Mouse (Mus musculus): ENCODE measurements around the gene Rin1. TPM values are rescaled to one million over a fixed set of nuclear protein-coding genes. Genes with fewer than 3 reads are reported as not detected.

Gene Rin1
- total and polyA plus RNA-seq, 3 experiments = 0.13 to 0.89 (median 0.47) TPM

GRCm38 (mm10) chr19:5040862-5041523 is 9.3 kb upstream of the Rin1 start, which contains the start of gene Brms1 (continued):
- TF ChIP-seq ETS1 (conservative IDR thresholded peaks at IDR 0.05; ENCODE audit: low read depth, low read length) = no peak
- no peak for TF ChIP-seq UBTF (IDR thresholded peaks at IDR 0.05; ENCODE audit: low read depth, low read length)
- TF ChIP-seq ZC3H11A (IDR thresholded peaks at IDR 0.05; ENCODE audit: low read depth, low read length) = no peak
- no peak for TF ChIP-seq JUND (conservative IDR thresholded peaks at IDR 0.05; ENCODE audit: low read depth, low read length)
- TF ChIP-seq MXI1 (IDR thresholded peaks at IDR 0.05; ENCODE audit: low read depth, low read length) = peak; percentile 96
- TF ChIP-seq IRF4 (IDR thresholded peaks at IDR 0.05; ENCODE audit: low read depth, low read length) = 0 out of 2 replicates have a peak, but pooled peaks have one; percentile 22
- TF ChIP-seq ELF1 (IDR thresholded peaks at IDR 0.05; ENCODE audit: low read depth, low read length) = peak; percentile 99
- TF ChIP-seq JUN (IDR thresholded peaks at IDR 0.05; ENCODE audit: insufficient read depth, low read depth, low read length) = no peak
- TF ChIP-seq CHD1 (IDR thresholded peaks at IDR 0.05; ENCODE audit: low read depth, low read length) = no peak
- peak; percentile 67; the same call in 1 of the 2 replicates for TF ChIP-seq MAZ (IDR thresholded peaks at IDR 0.05; ENCODE audit: low read depth, low read length)
- no peak for TF ChIP-seq SMC3 (IDR thresholded peaks at IDR 0.05; ENCODE audit: low read depth, low read length)
- peak; percentile 75 for TF ChIP-seq NRF1 (IDR thresholded peaks at IDR 0.05; ENCODE audit: low read depth, low read length)
- peak; percentile 79; the same call in 1 of the 2 replicates for TF ChIP-seq KAT2A (IDR thresholded peaks at IDR 0.05; ENCODE audit: insufficient replicate concordance, low read length)
- no peak for TF ChIP-seq RAD21 (IDR thresholded peaks at IDR 0.05; ENCODE audit: low read depth, low read length)
- no peak for TF ChIP-seq MAX (IDR thresholded peaks at IDR 0.05; ENCODE audit: low read length)
- no peak for TF ChIP-seq POLR2AphosphoS2 (IDR thresholded peaks at IDR 0.05; ENCODE audit: low read depth, low read length)
- no peak for TF ChIP-seq PAX5 (IDR thresholded peaks at IDR 0.05; ENCODE audit: low read length)

DNA sequence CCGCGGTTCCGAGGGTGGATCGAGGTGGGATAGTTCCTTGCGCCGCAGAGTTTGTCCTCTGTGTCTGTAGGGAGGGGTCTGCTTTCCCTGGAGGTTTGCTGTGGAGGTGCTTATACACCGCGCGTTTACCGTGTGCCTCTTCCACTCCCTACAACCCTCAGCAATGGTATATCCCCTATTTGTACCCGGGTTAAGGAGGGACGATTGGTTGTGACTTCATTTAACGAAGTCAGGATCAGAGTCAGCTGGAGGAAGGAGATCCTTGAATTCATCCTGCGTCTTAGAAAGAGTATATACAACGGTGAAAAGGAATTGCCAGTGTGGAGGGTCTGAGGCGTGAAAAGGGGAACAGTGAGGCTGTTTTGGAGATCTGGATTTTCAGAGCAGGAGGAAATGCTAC is 8.7 kb upstream of the Rin1 start:
- H3K4me2 ChIP-seq (ENCODE audit: insufficient read depth, low read depth, poor library complexity, severe bottlenecking) = peak overlapping the region; percentile 89
- in situ Hi-C loops (cut with MboI; ENCODE audit: low pct_ligation_motif_present, low pct_unique_long_range_greater_than_20kb, low sequenced_read_pairs) (loop anchor here (5.0 kb wide), 1 partner anchor 46 kb away; the partner anchor contains the start of genes Tmem151a and Yif1a), dilution Hi-C loops (cut with MboI; ENCODE audit: extremely low pct_ligation_motif_present, extremely low pct_unique_long_range_greater_than_20kb, low sequenced_read_pairs) (no loop called here)
- TF ChIP-seq TBP (conservative IDR thresholded peaks at IDR 0.05; ENCODE audit: low read depth, low read length) (no peak), USF1 (IDR thresholded peaks at IDR 0.05; ENCODE audit: low read depth, low read length) (no peak), IRF4 (IDR thresholded peaks at IDR 0.05; ENCODE audit: low read depth, low read length) (no peak), ZKSCAN1 (IDR thresholded peaks at IDR 0.05; ENCODE audit: borderline replicate concordance, low read depth, low read length) (no peak), ELF1 (IDR thresholded peaks at IDR 0.05; ENCODE audit: low read depth, low read length) (no peak), JUN (IDR thresholded peaks at IDR 0.05; ENCODE audit: insufficient read depth, low read depth, low read length) (no peak), E2F4 (IDR thresholded peaks at IDR 0.05; ENCODE audit: insufficient replicate concordance, low read depth, low read length) (no peak), RCOR1 (conservative IDR thresholded peaks at IDR 0.05; ENCODE audit: low read depth, low read length) (no peak), RAD21 (IDR thresholded peaks at IDR 0.05; ENCODE audit: low read depth, low read length) (no peak), TCF12 (IDR thresholded peaks at IDR 0.05; ENCODE audit: low read depth, low read length) (no peak)
- peak overlapping the region; percentile 73 for H3K9ac ChIP-seq (ENCODE audit: insufficient read depth, low read depth)
- peaks cover 11% of the 10 kb centered on the region for H3K79me2 ChIP-seq (replicated peaks; ENCODE audit: control insufficient read depth, extremely low read depth, insufficient read depth, poor library complexity, severe bottlenecking)
- H3K9me3 ChIP-seq (replicated peaks; ENCODE audit: low read length) = no peaks in the 10 kb centered on the region
- peak overlapping the region; percentile 8; the same call in 1 of the 2 replicates for H3K27ac ChIP-seq (ENCODE audit: insufficient read depth, low read depth)
- H3K36me3 ChIP-seq (replicated peaks in 1 of 2; ENCODE audit: control insufficient read depth in 1 of 2, insufficient read depth in 1 of 2, low read length in 1 of 2) = peaks cover 15 to 36% of the 10 kb centered on the region in 2 experiments
- peaks cover 3% of the 10 kb centered on the region for H3K27me3 ChIP-seq (replicated peaks)
- H3K4me3 ChIP-seq (replicated peaks in 1 of 3; ENCODE audit: low read depth in 2 of 3, low read length in 2 of 3, poor library complexity in 1 of 3) = peak overlapping the region; percentile 72 to 95 (median 93)
- no peak for DNase-seq (ENCODE audit: extremely low read depth)
- peaks cover 12 to 40% of the 10 kb centered on the region in 2 experiments for H3K4me1 ChIP-seq (ENCODE audit: control insufficient read depth in 1 of 2, insufficient read depth in 2 of 2)

All from CH12.LX (cell line).